Mouse (Mus musculus) 416B (cell line): ENCODE data around the gene Ttc7b.

ENCODE experiments used
- DNase-seq: peaks from one replicate; pipeline ENCODE4 v3.0.0; 2011; ENCODE audit warnings: low read depth

Ttc7b gene

GRCm38 (mm10) chr12:100276607-100277533 lies 243.8 kb downstream of the Ttc7b start:
- peak; percentile 97 for DNase-seq

- DNase-seq = peak; percentile 64
Measured at GRCm38 (mm10) chr12:100275850-100276249, 244.8 kb downstream of the Ttc7b start.

GRCm38 (mm10) chr12:100273033-100273432 lies 247.6 kb downstream of the Ttc7b start:
- DNase-seq = no peak

GRCm38 (mm10) chr12:100269967-100270662 lies 250.5 kb downstream of the Ttc7b start:
- peak; percentile 88 for DNase-seq

GRCm38 (mm10) chr12:100268011-100268410 lies 252.6 kb downstream of the Ttc7b start:
- peak; percentile 73 for DNase-seq

- DNase-seq = no peak
Measured at GRCm38 (mm10) chr12:100265546-100266309, 254.9 kb downstream of the Ttc7b start.

GRCm38 (mm10) chr12:100264941-100265340 lies 255.7 kb downstream of the Ttc7b start:
- DNase-seq = no peak

- DNase-seq = no peak
Measured at GRCm38 (mm10) chr12:100262846-100263245, 257.8 kb downstream of the Ttc7b start.

GRCm38 (mm10) chr12:100261761-100262160 lies 258.9 kb downstream of the Ttc7b start:
- no peak for DNase-seq

GRCm38 (mm10) chr12:100260151-100260550 lies 260.5 kb downstream of the Ttc7b start:
- DNase-seq = no peak

GRCm38 (mm10) chr12:100257779-100258178 lies 262.8 kb downstream of the Ttc7b start:
- no peak for DNase-seq

- no peak for DNase-seq
Measured at GRCm38 (mm10) chr12:100255441-100255949, 265.1 kb downstream of the Ttc7b start.

GRCm38 (mm10) chr12:100254471-100254870 lies 266.2 kb downstream of the Ttc7b start:
- no peak for DNase-seq
